Mouse (Mus musculus) hindbrain, embryonic 12.5 days (tissue): ENCODE measurements around the gene Cfap299. TPM values are rescaled to one million over a fixed set of nuclear protein-coding genes. Genes with fewer than 3 reads are reported as not detected.

ENCODE experiments used
- ATAC-seq: fragments of 200-750 bp; cut with Nextera tagmentation; 2 replicates; pipeline ENCODE4 v1.8.0; 2017; ENCODE audit warnings: moderate TSS enrichment; ENCODE audit not compliant: low FRiP score
- H3K27ac ChIP-seq: fragments of 300-500 bp; sonication (generic); 2 replicates; pipeline ENCODE4 v1.5.1; 2016; ENCODE audit warnings: mild to moderate bottlenecking
- H3K27me3 ChIP-seq: fragments of 300-500 bp; sonication (generic); 2 replicates; pipeline ENCODE4 v1.6.1; 2016; ENCODE audit warnings: mild to moderate bottlenecking
- H3K36me3 ChIP-seq: fragments of 300-500 bp; sonication (generic); 2 replicates; pipeline ENCODE4 v1.6.1; 2016; ENCODE audit warnings: mild to moderate bottlenecking
- H3K4me1 ChIP-seq: fragments of 300-500 bp; sonication (generic); 2 replicates; pipeline ENCODE4 v1.6.1; 2016
- H3K4me2 ChIP-seq: fragments of 300-500 bp; sonication (generic); replicated peaks from 2 replicates; pipeline ENCODE4 v1.6.1; 2016; ENCODE audit warnings: mild to moderate bottlenecking
- H3K4me3 ChIP-seq: fragments of 300-500 bp; sonication (generic); 2 replicates; pipeline ENCODE4 v1.5.1; 2016; ENCODE audit warnings: mild to moderate bottlenecking
- H3K9ac ChIP-seq: fragments of 300-500 bp; sonication (generic); 2 replicates; pipeline ENCODE4 v1.6.1; 2016; ENCODE audit warnings: mild to moderate bottlenecking, moderate library complexity
- H3K9me3 ChIP-seq: fragments of 300-500 bp; sonication (generic); replicated peaks from 2 replicates; pipeline ENCODE4 v1.6.1; 2016; ENCODE audit warnings: mild to moderate bottlenecking
- WGBS: fragments of 180-500 bp; shearing (Covaris S2); methylation state at CpG from one replicate; pipeline ENCODE4 v1.1.7; 2016; 5-methylcytosine and 5-hydroxymethylcytosine counted together
- polyA plus RNA-seq: library from polyadenylated mRNA; unstranded; fragments of >200 nt; fragmentation: Nextera tagmentation; extraction: Ambion mirVana; gene quantifications from 2 replicates; pipeline ENCODE4 v1.2.1, GENCODE M21; 2016

Cfap299 gene
- polyA plus RNA-seq, 1 experiment from 2014 or later = 1.7 TPM

GRCm38 (mm10) chr5:98410060-98410459, 81.0 kb downstream of the Cfap299 start:
- ATAC-seq = no peak
- no peak overlapping the region for H3K4me2 ChIP-seq
- 77% methylated on average over 2 of the region's 2 CpGs for WGBS

GRCm38 (mm10) chr5:98416385-98417145, 87.5 kb downstream of the Cfap299 start:
- H3K4me3 ChIP-seq = no peak overlapping the region
- H3K36me3 ChIP-seq = no peaks in the 10 kb centered on the region
- WGBS = 84% methylated on average over 9 of the region's 9 CpGs
- ATAC-seq = no peak
- H3K4me2 ChIP-seq = no peak overlapping the region
- no peak overlapping the region for H3K27ac ChIP-seq
- H3K9me3 ChIP-seq = no peaks in the 10 kb centered on the region
- H3K27me3 ChIP-seq = no peaks in the 10 kb centered on the region
- H3K4me1 ChIP-seq = no peaks in the 10 kb centered on the region
- H3K9ac ChIP-seq = no peak overlapping the region

More at GRCm38 (mm10) chr5:98410060-98410459, 81.0 kb downstream of the Cfap299 start:
- Histone ChIP-seq H3K27ac (no peak overlapping the region), H3K36me3 (no peaks in the 10 kb centered on the region), H3K4me1 (no peaks in the 10 kb centered on the region), H3K27me3 (no peaks in the 10 kb centered on the region), H3K9ac (no peak overlapping the region), H3K4me3 (no peak overlapping the region), H3K9me3 (no peaks in the 10 kb centered on the region)

- no peak overlapping the region for H3K4me2 ChIP-seq
- no peak for ATAC-seq
- H3K4me3 ChIP-seq = no peak overlapping the region
- H3K9me3 ChIP-seq = 0 out of 2 replicates have a peak, but pooled peaks cover 3% of the 10 kb centered on the region
- H3K9ac ChIP-seq = no peak overlapping the region
- H3K4me1 ChIP-seq = no peaks in the 10 kb centered on the region
- no peaks in the 10 kb centered on the region for H3K27me3 ChIP-seq
- WGBS = 91% methylated on average over 1 of the region's 1 CpGs
- no peak overlapping the region for H3K27ac ChIP-seq
- H3K36me3 ChIP-seq = no peaks in the 10 kb centered on the region
Measured at GRCm38 (mm10) chr5:98424965-98425364, 95.9 kb downstream of the Cfap299 start.

- no peaks in the 10 kb centered on the region for H3K36me3 ChIP-seq
Measured at GRCm38 (mm10) chr5:98426112-98426511, 97.0 kb downstream of the Cfap299 start.

GRCm38 (mm10) chr5:98430060-98430459, 101.0 kb downstream of the Cfap299 start:
- no peak overlapping the region for H3K4me2 ChIP-seq
- no peak for ATAC-seq
- H3K9me3 ChIP-seq = no peaks in the 10 kb centered on the region
- no peak overlapping the region for H3K4me3 ChIP-seq
- WGBS = 70% methylated on average over 7 of the region's 7 CpGs
- no peak overlapping the region for H3K27ac ChIP-seq
- H3K9ac ChIP-seq = no peak overlapping the region
- no peaks in the 10 kb centered on the region for H3K36me3 ChIP-seq
- H3K4me1 ChIP-seq = no peaks in the 10 kb centered on the region
- H3K27me3 ChIP-seq = no peaks in the 10 kb centered on the region

More at GRCm38 (mm10) chr5:98426112-98426511, 97.0 kb downstream of the Cfap299 start:
- Histone ChIP-seq H3K4me2 (no peak overlapping the region), H3K27me3 (no peaks in the 10 kb centered on the region), H3K27ac (no peak overlapping the region), H3K9ac (no peak overlapping the region), H3K4me3 (no peak overlapping the region), H3K9me3 (0 out of 2 replicates have a peak, but pooled peaks cover 3% of the 10 kb centered on the region), H3K4me1 (no peaks in the 10 kb centered on the region)
- WGBS = 80% methylated on average over 5 of the region's 5 CpGs
- ATAC-seq = no peak

GRCm38 (mm10) chr5:98438686-98439085, 109.6 kb downstream of the Cfap299 start:
- 59% methylated on average over 3 of the region's 3 CpGs for WGBS
- H3K4me2 ChIP-seq = no peak overlapping the region
- no peak for ATAC-seq
- no peaks in the 10 kb centered on the region for H3K36me3 ChIP-seq
- no peak overlapping the region for H3K27ac ChIP-seq
- H3K27me3 ChIP-seq = no peaks in the 10 kb centered on the region
- no peak overlapping the region for H3K9ac ChIP-seq
- H3K4me1 ChIP-seq = no peaks in the 10 kb centered on the region
- H3K9me3 ChIP-seq = no peaks in the 10 kb centered on the region
- H3K4me3 ChIP-seq = no peak overlapping the region

- H3K4me1 ChIP-seq = no peaks in the 10 kb centered on the region
- 92% methylated on average over 12 of the region's 12 CpGs for WGBS
- no peaks in the 10 kb centered on the region for H3K27me3 ChIP-seq
- H3K4me3 ChIP-seq = no peak overlapping the region
- no peak overlapping the region for H3K4me2 ChIP-seq
- no peak overlapping the region for H3K27ac ChIP-seq
- no peaks in the 10 kb centered on the region for H3K9me3 ChIP-seq
- no peak overlapping the region for H3K9ac ChIP-seq
- H3K36me3 ChIP-seq = no peaks in the 10 kb centered on the region
- ATAC-seq = no peak
Measured at GRCm38 (mm10) chr5:98446771-98447462, 117.8 kb downstream of the Cfap299 start.

GRCm38 (mm10) chr5:98449873-98450272, 120.8 kb downstream of the Cfap299 start:
- no peaks in the 10 kb centered on the region for H3K36me3 ChIP-seq
- 83% methylated on average over 2 of the region's 2 CpGs for WGBS
- no peak overlapping the region for H3K9ac ChIP-seq
- no peak overlapping the region for H3K27ac ChIP-seq
- no peaks in the 10 kb centered on the region for H3K27me3 ChIP-seq
- no peak overlapping the region for H3K4me3 ChIP-seq
- H3K9me3 ChIP-seq = no peaks in the 10 kb centered on the region
- H3K4me1 ChIP-seq = no peaks in the 10 kb centered on the region
- ATAC-seq = no peak
- H3K4me2 ChIP-seq = no peak overlapping the region

- no peak overlapping the region for H3K4me2 ChIP-seq
- 0 out of 2 replicates have a peak, but pooled peaks cover 2% of the 10 kb centered on the region for H3K4me1 ChIP-seq
- no peak overlapping the region for H3K4me3 ChIP-seq
- no peaks in the 10 kb centered on the region for H3K36me3 ChIP-seq
- no peak overlapping the region for H3K27ac ChIP-seq
- no peak overlapping the region for H3K9ac ChIP-seq
- ATAC-seq = no peak
- no peaks in the 10 kb centered on the region for H3K27me3 ChIP-seq
- WGBS = 55% methylated on average over 4 of the region's 4 CpGs
- no peaks in the 10 kb centered on the region for H3K9me3 ChIP-seq
Measured at GRCm38 (mm10) chr5:98466882-98467535, 137.9 kb downstream of the Cfap299 start.

- no peak overlapping the region for H3K9ac ChIP-seq
- ATAC-seq = no peak
- no peaks in the 10 kb centered on the region for H3K27me3 ChIP-seq
- H3K9me3 ChIP-seq = no peaks in the 10 kb centered on the region
- H3K4me2 ChIP-seq = no peak overlapping the region
- 0 out of 2 replicates have a peak, but pooled peaks cover 2% of the 10 kb centered on the region for H3K4me1 ChIP-seq
- no peaks in the 10 kb centered on the region for H3K36me3 ChIP-seq
- 87% methylated on average over 4 of the region's 4 CpGs for WGBS
- H3K27ac ChIP-seq = no peak overlapping the region
- H3K4me3 ChIP-seq = no peak overlapping the region
Measured at GRCm38 (mm10) chr5:98470052-98470451, 140.9 kb downstream of the Cfap299 start.

GRCm38 (mm10) chr5:98476539-98476938, 147.4 kb downstream of the Cfap299 start:
- H3K4me2 ChIP-seq = no peak overlapping the region
- H3K27me3 ChIP-seq = no peaks in the 10 kb centered on the region
- H3K36me3 ChIP-seq = no peaks in the 10 kb centered on the region
- H3K27ac ChIP-seq = no peak overlapping the region
- ATAC-seq = no peak
- WGBS = 80% methylated on average over 3 of the region's 3 CpGs
- H3K4me1 ChIP-seq = no peaks in the 10 kb centered on the region
- H3K9me3 ChIP-seq = no peaks in the 10 kb centered on the region
- no peak overlapping the region for H3K9ac ChIP-seq
- H3K4me3 ChIP-seq = no peak overlapping the region

- H3K4me2 ChIP-seq = no peak overlapping the region
- 79% methylated on average over 8 of the region's 8 CpGs for WGBS
- H3K4me3 ChIP-seq = no peak overlapping the region
- ATAC-seq = no peak
- H3K36me3 ChIP-seq = no peaks in the 10 kb centered on the region
- no peaks in the 10 kb centered on the region for H3K27me3 ChIP-seq
- no peaks in the 10 kb centered on the region for H3K4me1 ChIP-seq
- H3K9ac ChIP-seq = no peak overlapping the region
- H3K27ac ChIP-seq = no peak overlapping the region
- H3K9me3 ChIP-seq = no peaks in the 10 kb centered on the region
Measured at GRCm38 (mm10) chr5:98477261-98477660, 148.2 kb downstream of the Cfap299 start.
